Mouse (Mus musculus): ENCODE measurements around the gene Gbgt1.
A peak's percentile ranks its signal among the peaks of the same experiment; 100 is the strongest.
"Not testable (repeated sequence)": the region's sequence is repeated elsewhere in the genome, so short reads cannot be mapped to it uniquely, and the experiment has no call there.

Gbgt1 gene

DNA sequence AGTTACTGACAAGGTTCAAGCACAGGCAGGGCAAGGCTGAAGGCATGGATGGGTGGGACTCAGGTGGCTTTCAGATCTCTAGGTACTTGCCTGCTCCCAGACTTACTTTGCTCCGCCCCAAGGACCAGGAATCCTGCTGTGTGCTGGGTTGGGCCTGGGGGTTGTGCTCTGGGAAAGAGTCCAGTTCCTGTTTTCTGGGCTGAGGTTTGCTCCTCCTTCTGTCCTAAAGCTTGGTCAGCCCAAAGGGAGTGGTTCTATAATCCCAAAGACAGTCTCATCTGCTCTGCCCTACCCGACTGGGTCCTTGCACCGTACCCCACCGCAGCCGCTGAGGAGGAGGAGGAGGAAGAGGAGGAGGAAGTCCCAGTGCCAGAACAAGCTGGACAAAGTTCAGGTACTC, at the start of gene Gbgt1:
Gene Gbgt1 (plus strand): TSS at position 221 of the 400 bp plus-strand sequence.
- DNase-seq, result peak; percentile 33

DNA sequence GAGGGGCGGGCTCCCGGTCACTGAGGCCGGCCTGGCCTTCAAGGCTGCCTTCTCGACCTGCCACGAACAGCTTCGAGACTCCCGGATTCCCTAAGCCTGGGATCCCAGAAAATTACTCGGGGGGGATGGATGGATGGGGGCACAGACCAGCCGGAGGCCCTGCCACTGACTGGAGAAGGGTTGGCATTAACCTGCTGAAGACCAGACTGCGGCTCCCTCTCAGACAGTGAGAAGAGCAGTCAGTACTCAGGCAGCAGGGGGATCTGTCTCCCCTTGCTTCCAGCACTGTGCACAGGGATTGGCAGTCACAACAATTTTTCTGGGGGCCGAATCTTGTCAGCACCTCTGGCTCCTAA, 49.4 kb upstream of the Gbgt1 start:
- DNase-seq, result no peak

DNA sequence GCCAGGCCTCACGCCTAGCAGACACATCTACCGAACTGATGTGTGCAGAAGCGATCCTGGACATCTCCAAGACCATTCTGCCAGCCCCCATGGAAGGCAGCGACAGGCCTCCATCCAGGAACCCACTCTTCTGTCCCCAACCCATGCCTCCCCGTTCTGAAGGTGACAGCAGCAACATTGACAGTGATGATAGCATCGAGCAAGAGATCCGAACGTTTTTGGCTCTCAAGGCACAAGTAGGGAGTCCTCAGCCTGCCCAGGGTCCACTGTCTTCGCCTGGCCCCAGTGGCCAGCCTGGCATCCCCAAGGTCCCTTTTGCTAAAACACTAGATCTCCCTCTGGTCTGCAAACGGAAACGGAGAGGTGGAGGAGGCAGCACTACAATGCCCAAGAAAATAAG, 45.0 kb upstream of the Gbgt1 start:
- DNase-seq, result no peak

DNA sequence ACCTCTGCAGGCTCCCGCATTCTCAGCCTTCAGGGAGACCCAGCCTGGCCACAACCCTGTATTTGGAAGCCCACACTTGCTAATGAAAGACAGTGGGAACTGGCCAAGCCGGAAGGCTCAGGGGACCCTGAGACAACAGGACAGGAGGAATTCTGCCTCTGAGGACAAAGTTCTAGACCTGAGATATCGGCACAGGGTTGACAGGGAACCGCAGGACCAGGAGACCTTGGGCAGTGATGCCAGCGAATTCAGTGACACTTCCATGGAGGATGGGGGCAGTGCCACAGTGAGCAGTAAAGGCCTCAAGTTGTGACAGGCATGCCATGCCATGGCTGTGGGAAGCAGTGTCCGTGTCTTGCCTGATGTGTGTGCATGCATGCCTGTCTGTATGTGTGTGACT, 43.2 kb upstream of the Gbgt1 start:
- no peak for DNase-seq

DNA sequence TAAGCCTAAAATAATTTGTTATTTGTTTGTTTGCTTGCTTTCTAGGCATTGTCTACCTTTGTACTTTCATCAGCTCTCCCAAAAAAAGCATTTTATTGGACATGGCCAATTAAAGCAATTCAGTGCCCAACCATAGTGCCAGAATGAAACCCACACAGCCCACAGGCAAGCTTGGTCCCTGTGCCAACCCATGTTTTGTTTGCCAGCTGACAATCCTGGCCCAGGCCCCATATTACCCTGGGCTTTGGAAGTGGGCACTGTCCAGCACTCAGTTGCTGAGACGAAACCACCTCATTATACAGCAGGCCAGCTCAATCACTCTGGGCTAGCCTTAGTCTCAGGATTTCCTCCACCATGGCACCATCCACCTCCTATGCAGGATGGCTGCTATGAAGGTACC, 40.1 kb upstream of the Gbgt1 start:
- no peak for DNase-seq

DNA sequence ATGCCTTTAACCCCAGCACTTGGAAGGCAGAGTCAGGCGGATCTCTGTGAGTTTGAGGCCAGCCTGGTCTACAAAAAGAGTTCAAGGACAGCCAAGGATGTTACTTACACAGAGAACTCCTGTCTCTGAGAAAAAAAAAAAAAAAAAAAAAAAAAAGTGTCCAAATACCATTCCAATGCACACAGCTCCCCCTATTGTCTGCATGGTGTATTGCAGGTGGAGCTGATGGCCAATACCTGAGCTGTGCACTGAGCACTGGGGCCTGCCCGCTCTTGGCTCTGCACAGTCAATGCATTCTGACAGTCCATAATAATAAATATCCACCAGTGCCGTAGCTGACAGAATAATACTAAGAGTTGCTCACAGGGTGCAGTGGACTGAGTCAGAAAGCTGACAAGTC, 32.8 kb upstream of the Gbgt1 start:
- DNase-seq, result peak; percentile 52

DNA sequence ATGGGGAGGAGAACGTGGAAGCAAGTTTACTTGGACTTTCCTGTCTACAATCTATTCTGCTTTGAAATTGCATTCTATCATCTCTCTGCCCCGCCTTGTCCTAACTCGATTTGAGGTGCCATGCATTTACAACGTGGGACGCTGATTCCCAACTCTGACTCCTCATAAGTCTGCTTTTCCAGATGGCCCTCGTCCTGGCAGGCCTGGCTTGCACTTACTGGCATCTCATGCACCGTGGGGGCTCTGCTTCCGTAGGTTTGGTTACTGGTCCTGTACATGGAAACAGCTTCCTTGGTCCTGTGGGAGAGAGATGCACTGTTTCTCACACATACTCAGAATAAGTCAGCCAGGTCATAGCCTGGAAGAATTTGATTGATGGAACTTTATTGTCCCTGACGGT, 31.8 kb upstream of the Gbgt1 start:
- no peak for DNase-seq

DNA sequence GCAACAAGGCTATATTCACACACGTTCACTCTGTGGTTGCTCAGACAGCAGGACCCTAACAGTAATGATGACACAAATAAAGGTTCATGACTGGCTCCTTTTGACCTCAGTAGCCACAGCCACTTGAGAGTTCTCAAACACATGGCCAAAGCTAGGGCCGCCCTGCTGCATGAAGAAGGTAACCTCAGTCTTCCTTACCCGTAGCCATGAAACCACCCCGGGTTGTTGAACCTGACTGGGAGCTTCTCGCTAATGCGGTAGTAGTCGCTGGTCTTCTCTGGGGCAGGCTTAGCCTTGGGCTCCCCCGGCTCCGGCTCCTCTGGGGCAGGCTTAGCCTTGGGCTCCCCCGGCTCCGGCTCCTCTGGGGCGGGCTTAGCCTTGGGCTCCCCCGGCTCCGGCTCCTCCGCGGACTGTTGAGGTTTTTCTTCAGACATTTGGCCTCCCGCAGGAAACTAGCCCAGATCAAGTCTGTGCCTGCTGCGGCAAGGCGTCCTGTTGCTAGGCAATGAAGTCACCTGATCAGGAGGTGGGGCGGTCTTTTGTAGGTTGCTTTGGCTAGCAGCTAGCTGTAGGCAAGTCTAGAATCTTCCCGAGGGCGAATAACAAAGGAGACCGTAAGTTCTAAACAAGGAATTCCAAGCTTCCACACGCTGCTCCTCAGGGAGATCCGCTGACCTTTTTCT, 30.7 kb upstream of the Gbgt1 start, which contains the start of gene 1700007K13Rik:
Gene 1700007K13Rik (minus strand): TSS at position 497 of the 683 bp plus-strand sequence.
- DNase-seq, result peak; percentile 87

DNA sequence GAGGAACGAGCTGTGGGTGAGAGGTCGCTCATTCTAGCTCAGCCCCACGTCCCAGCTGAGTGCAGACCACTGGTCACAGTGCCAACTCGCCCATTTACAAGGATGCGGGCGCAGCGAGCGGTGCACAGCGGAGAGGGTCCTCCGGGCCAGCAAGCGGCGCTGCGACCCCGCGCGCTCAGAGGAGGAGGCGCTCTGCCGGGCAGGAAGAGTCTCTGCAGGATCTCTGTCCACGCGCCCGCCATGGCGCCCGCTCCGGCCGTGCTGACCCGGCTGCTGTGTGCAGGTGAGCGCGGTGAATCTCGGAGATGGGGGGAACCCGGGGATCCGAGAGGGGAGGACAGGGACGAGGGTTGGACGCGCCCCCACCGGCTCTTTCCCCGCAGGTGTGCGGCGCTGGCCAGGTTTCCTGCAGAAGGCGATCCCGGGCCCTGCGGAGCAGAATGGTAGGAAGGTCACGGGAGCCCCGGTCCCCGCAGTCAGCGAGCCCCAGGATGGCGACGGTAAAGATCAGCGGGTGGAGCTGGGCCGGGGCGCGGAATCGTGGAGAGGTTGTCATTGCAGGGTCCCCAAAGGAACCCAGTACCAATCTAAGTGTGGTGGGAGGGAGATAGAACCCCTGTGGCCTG, 28.7 kb upstream of the Gbgt1 start, which contains the start of gene Mrps2:
Gene Mrps2 (plus strand): TSS at position 207 of the 626 bp plus-strand sequence.
- DNase-seq, result peak; percentile 91

DNA sequence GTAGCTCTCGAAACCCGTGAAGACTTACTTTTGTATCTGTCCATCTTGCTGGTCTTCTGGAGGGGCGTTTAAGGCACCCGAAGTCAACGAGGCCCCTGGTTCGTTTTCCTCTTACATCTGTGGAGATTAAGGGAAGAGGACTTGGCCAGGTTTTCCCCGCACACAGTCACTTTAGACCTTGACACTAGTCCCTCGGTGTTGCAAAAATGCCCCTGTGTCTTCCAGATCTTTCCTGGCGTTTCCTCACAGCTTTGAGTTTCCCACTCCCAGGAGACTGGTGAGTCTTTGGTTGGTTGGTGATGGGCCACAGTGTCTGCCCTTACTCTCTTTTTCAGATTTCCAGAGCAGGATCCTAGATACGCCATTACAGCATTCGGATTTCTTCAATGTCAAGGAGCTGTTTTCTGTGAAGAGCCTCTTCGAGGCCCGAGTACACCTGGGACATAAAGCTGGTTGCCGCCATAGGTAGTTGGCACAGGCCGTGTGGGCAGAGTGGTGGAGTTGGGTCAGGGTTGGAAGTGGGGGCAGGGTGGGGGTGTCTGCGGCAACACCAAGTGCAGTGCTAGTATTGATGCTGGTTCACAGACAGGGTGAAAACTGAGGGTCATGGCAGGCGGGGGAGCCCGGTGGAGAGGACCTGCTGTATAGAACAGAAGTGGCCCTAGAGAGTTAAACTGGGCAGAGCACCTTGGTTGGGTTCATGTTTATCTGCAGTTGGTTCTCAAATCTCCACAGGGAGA, 28.0 kb upstream of the Gbgt1 start:
- DNase-seq, result no peak

DNA sequence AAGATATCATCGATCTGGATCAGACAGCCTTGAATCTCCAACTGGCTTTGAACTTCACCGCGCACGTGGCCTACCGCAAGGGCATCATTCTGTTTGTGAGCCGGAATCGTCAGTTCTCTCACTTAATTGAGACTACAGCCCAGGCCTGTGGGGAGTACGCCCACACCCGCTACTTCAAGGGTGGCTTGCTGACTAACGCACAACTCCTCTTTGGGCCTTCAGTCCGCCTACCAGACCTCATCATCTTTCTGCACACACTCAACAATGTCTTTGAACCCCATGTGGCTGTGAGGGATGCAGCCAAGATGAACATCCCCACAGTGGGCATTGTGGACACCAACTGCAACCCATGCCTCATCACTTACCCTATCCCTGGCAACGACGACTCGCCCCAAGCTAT, 27.2 kb upstream of the Gbgt1 start:
- DNase-seq, result no peak

DNA sequence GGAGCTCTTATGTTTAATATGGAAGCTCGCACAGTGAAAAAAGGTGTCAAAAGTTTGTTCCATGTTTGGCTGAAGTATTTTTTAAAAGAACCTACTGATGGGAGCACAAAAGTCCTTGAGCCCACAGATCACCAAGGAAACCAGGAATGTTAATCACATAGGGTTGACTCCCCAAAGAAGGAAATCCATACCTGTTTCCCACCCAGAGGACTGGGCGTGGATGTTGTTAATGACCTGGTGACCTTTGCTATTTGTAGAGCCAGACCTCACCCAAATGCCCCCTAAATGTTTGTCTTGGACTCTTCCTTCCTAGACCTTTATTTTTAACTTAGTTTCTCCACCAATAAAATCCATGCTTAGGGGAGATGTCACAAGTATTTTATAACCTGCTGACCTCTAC, 26.1 kb upstream of the Gbgt1 start:
- no peak for DNase-seq

DNA sequence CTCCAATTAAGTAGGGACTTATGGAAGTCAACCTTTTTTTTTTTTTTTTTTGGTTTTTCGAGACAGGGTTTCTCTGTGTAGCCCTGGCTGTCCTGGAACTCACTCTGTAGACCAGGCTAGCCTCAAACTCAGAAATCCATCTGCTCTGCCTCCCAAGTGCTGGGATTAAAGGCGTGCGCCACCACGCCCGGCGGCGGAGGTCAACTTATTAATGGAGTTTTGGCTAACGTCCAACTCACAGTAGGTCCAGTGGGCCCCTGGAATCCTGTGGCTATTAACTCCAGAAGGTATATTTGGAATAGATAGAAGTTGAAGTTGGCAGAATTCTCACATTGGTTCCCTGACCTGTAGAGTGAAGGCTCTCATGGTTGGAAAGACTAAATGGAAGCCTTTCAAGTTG, 24.7 kb upstream of the Gbgt1 start:
- not testable (repeated sequence) for DNase-seq

DNA sequence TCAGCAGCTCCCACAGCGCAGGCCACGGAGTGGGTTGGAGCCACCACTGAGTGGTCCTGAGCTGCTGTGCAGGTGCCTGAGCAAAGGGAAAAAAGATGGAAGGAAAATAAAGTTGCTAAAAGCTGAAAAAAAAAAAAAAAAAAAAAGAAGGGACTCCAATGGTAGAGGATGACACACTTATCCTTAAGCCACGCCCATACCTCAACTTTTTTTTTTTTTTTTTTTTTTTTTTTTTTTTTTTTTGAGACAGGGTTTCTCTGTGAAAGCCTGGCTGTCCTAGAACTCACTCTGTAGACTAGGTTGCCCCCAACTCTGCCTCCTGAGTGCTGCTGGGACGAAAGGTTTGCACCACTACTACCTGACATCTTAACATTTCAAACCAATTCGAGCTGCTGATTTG, 18.7 kb upstream of the Gbgt1 start:
- DNase-seq, result not testable (repeated sequence)

DNA sequence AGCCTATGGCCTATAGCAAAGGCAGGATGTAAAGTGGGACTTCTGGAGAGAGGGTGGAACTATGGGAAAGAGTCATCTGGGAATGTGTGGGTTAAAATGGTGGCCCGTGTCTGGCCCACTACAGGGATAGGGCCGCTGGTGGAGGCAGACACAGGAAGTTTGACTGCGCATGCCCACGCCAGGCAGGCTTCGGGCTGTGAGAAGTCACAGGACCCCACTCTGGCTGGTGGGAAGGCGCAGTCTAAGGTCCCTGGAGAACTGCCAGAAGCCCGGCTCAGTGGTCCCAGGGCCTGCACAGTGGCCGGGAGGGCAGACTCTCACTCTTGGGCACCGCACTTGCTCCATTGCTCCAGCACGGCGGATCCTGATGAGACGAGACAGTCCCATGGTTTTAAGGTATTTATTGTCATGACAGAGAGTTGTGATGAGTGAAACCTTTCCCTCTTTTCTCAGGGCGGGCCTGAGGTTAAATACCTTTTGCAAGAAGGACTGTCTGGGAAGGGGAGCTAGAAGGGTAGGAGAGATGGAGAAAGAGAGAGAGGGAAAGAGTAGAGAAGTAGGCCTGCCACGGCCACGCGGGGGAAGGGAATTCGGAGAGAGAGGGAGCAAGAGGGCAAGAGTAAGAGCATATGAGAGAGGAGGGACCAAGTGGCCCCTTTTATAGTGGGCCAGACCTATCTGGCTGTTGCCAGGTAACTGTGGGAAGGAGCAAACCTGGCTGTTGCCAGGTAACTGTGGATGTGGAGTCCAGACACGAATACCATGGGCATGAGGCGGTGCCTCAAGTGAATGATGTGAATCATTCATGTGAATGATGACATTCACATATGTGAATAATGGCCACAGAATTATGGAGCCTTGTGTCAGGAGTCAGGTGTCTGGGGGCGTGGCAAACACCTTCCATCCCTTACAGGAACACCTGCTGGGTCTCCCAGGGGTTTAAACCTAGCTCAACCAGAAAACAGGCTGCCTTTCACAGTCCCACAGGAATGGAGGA, 17.2 kb upstream of the Gbgt1 start:
- DNase-seq, result no peak

DNA sequence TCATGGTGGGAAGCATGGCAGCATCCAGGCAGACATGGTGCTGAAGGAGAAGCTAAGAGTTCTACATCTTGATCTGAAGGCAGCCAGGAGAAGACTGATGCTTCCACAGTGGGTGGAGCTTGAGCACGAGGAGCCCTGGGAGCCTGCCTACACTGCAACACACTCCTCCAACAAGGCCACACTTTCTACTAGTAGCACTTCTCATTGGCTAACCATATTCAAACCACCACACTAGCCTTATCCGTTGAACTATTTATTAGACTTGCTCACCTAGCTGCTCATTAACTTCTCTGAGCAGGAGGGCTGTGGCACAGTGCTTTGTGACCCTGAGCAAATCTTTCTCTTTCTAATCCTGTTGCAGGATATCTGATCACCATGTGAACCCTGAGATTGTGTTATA, 12.8 kb upstream of the Gbgt1 start:
- DNase-seq, result peak; percentile 40

DNA sequence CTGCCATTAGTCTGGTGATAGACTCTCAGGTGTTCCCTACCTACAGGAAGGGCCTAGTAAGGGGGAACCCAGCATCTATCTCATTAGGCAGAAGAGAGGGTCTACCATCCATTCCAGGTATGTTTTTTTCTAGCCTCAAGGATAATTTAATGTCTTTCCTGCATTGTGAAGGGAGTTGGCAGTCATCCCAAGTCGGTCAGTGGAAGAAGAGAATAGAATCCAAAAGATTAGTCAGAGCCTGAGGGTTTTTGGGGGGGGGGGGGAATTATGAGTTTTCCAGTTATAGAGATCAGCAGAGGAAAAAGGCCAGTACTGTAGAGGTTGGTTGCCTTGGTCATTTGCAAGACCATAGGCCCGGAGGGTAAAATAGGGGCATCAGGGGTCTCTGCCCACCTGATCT, 2.2 kb upstream of the Gbgt1 start:
- no peak for DNase-seq

DNA sequence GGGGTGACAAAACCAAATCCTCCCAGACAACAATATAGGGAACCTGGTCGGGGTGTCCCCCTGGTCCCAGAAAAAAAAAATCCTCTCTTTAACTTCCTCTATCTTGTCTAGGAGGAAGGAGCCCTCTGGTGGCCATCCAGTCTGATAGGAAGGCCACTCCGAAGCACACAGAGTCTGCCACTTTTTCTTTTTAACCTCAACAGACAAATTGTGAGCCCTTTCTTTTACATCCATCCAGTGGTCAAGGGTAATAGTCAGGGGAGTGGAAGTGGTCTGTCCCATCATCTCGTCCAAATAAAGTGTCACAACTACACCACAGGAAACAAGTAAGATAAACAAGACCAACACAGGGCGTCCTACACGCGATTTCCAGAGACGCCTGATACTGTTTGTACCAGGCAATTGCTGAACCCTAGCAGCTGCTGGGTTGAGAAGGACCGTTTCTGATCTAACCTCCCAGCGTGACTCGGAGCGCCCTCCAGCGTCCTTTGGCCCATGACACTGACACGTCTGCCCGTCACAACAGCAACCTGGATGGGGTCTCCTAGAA, 1.4 kb upstream of the Gbgt1 start:
- peak; percentile 36 for DNase-seq

DNA sequence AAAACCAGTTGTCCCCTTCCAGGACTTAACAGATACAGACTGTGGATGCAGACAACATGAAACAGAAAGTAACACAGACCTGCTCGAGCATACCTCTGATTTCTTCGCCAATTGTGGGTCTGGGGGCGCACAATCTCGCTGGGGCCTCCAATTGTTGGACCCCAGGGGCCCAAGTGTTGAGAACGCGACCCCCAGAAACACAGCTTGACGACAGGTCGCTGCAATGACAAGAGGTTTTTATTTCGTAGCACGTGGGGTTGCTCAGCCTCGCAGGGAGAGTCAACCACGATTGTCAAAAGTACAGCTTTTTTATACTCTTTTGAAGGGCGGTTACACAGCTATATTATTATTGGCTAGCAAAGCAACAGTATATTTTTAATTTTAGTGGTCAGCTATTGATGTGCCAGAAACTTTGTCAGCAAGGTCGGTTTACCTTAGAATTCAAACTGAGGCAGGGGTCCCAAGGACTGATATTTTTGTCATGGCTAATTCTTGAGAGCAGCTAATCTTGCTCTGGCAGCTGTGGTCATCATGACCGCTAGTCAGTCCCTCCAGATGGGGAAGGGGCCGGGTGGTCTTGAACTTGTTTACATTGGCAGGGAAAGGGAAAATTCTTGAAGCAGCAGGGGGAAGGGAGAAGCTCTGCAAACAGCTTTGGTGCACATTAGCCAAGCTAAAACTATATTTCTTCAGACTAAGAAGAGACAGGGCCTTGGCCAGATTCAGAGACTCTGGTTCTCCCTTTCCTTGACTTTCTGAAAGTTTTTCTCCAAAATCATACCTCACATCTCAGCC, 693 bp upstream of the Gbgt1 start:
- no peak for DNase-seq

DNA sequence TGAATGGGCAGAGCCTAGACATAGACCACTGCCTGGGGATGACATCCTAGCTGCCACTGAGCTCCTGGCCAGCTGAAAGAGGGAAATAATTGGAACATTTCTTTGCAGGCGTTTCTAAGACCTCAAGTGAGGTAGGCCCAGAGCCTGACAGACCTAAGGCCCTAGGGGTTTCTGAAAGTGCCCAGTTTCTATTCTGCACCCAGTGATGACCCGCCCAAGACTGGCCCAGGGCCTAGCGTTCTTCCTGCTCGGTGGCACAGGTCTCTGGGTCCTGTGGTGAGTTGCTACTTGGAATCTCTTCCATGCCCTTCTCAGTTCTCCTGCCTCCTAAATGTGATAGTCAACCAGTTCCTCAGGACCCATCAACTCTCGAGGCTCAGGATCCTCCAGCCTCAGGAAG, 870 bp downstream of the Gbgt1 start:
- no peak for DNase-seq

DNA sequence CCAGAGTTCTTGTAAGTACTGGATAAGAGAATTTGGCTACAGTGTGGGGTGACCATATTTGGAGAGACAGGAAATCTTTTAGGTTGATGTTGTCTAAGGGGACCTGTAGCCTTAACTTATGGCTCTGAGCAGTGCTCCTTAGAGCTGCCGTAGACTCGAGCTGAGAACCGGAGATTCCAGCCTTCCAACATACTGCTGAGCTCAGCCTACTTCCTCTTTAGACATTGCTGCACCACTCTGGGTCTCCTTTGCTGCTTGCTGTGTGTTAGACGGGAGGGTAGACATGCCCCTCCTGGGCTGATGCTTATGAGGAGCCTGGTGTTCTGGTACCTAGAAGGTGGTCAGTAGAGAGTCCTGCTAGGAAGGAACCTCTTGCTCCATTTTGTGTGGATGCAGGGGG, 1.7 kb downstream of the Gbgt1 start:
- no peak for DNase-seq

DNA sequence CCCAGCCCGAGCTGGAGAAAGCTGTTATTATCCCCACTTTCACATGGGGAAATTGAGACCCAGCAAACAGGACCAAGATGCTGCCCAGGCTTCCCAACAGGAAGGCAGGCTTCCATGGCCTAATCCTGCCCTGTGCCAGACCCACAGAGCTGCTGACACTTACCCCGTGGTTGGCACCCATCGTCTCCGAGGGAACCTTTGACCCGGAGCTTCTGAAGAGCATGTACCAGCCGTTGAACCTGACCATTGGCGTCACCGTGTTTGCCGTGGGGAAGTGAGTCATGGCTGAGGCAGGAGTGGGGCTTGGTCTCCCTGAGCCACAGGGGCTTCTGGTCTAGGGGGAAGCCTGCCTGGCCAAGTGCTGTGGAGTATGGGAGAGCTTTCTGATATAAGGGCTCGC, 6.3 kb downstream of the Gbgt1 start:
- no peak for DNase-seq
